Comparison of ENCODE assay signal across 9 mouse cellular contexts in genomic region chr13:52501686-52502085, GRCm38 (mm10). TPM values are rescaled to one million over a fixed set of nuclear protein-coding genes. Genes with fewer than 3 reads are reported as not detected.
A peak's percentile ranks its signal among the peaks of the same experiment; 100 is the strongest.
DNase-seq lines count a peak whose midpoint lies in the region; ATAC-seq lines count a peak whose summit lies in the region.
"Had no signal": no experiment of that assay in that cellular context is flagged by ENCODE, and none has a peak within 500 bp of the region (broad histone marks: within the 10 kb centered on the region; RNA-seq: fewer than 3 reads in every experiment).

No protein-coding gene starts in this region.

- H3K4me2 ChIP-seq in forebrain, embryonic 15.5 days (replicated peaks), result no peak overlapping the region
- H3K4me2 ChIP-seq in forebrain, embryonic 13.5 days, result no peak overlapping the region
- H3K4me2 ChIP-seq in intestine, embryonic 15.5 days (replicated peaks), result no peak overlapping the region
- H3K4me2 ChIP-seq: neural tube, embryonic 12.5 days had no signal

- H3K27ac ChIP-seq in forebrain, embryonic 15.5 days (replicated peaks), result peak overlapping the region; percentile 34; the same call in 1 of the 2 replicates
- H3K27ac ChIP-seq in forebrain, embryonic 13.5 days, result no peak overlapping the region
- peak overlapping the region; percentile 79; the same call in 1 of the 2 replicates for H3K27ac ChIP-seq in intestine, embryonic 15.5 days
- H3K27ac ChIP-seq: neural tube, embryonic 12.5 days had no signal

- H3K4me1 ChIP-seq in forebrain, embryonic 15.5 days, result peaks cover 7% of the 10 kb centered on the region; the same call in 1 of the 2 replicates
- H3K4me1 ChIP-seq in forebrain, embryonic 13.5 days, result peaks cover 7% of the 10 kb centered on the region
- H3K4me1 ChIP-seq in intestine, embryonic 15.5 days (replicated peaks), result no peaks in the 10 kb centered on the region
- H3K4me1 ChIP-seq: neural tube, embryonic 12.5 days had no signal

- H3K36me3 ChIP-seq in forebrain, embryonic 15.5 days, result no peaks in the 10 kb centered on the region
- no peaks in the 10 kb centered on the region for H3K36me3 ChIP-seq in forebrain, embryonic 13.5 days (ENCODE audit: poor library complexity, severe bottlenecking)
- H3K36me3 ChIP-seq in intestine, embryonic 15.5 days, result no peaks in the 10 kb centered on the region
- H3K36me3 ChIP-seq: neural tube, embryonic 12.5 days had no signal

- H3K9ac ChIP-seq in forebrain, embryonic 15.5 days (replicated peaks), result no peak overlapping the region
- H3K9ac ChIP-seq in forebrain, embryonic 13.5 days, result no peak overlapping the region
- H3K9ac ChIP-seq in intestine, embryonic 15.5 days, result no peak overlapping the region
- H3K9ac ChIP-seq: neural tube, embryonic 12.5 days had no signal

- peak; percentile 41 for DNase-seq in urinary bladder, postnatal 14 days (ENCODE audit: low spot score)
- no peak for DNase-seq in urinary bladder, postnatal 25 days (ENCODE audit: low spot score)
- DNase-seq in lung, postnatal 36 days, result peak; percentile 48
- DNase-seq in spleen, postnatal 10 days (ENCODE audit: low spot score in 2 of 2), result no peak

- no peak; the same call in 1 of the 2 replicates for ATAC-seq in forebrain, embryonic 15.5 days (replicated peaks)
- ATAC-seq in forebrain, embryonic 13.5 days, result no peak; the same call in 1 of the 2 replicates
- peak; percentile 74 for ATAC-seq in intestine, embryonic 15.5 days
- no peak for ATAC-seq in inflammation-experienced regulatory T-cells, adult 6 months

- 38% methylated on average over 8 of the region's 8 CpGs for WGBS in forebrain, embryonic 15.5 days
- WGBS in forebrain, embryonic 13.5 days, result 63% methylated on average over 8 of the region's 8 CpGs
- 41% methylated on average over 8 of the region's 8 CpGs for WGBS in intestine, embryonic 15.5 days

- no peaks in the 10 kb centered on the region for H3K27me3 ChIP-seq in forebrain, embryonic 15.5 days
- H3K27me3 ChIP-seq in forebrain, embryonic 13.5 days, result no peaks in the 10 kb centered on the region
- H3K27me3 ChIP-seq in intestine, embryonic 15.5 days (replicated peaks), result no peaks in the 10 kb centered on the region
- H3K27me3 ChIP-seq: neural tube, embryonic 12.5 days had no signal

- H3K9me3 ChIP-seq in forebrain, embryonic 15.5 days, result no peaks in the 10 kb centered on the region
- H3K9me3 ChIP-seq in forebrain, embryonic 13.5 days (replicated peaks), result no peaks in the 10 kb centered on the region
- no peaks in the 10 kb centered on the region for H3K9me3 ChIP-seq in intestine, embryonic 15.5 days
- H3K9me3 ChIP-seq: neural tube, embryonic 12.5 days had no signal

- H3K4me3 ChIP-seq in forebrain, embryonic 15.5 days, result no peak overlapping the region
- no peak overlapping the region for H3K4me3 ChIP-seq in forebrain, embryonic 13.5 days
- H3K4me3 ChIP-seq in intestine, embryonic 15.5 days (replicated peaks), result no peak overlapping the region
- H3K4me3 ChIP-seq: neural tube, embryonic 12.5 days had no signal

RNA-seq across cellular contexts. Expression of gene Diras2, which starts 29.4 kb away (rescaled TPM):
- polyA plus RNA-seq in forebrain, embryonic 15.5 days (2015; fragmentation: Nextera tagmentation; extraction: Ambion mirVana), result 2.6 and 2.7 TPM in 2 replicates
- polyA plus RNA-seq in forebrain, embryonic 13.5 days (2015; fragmentation: Nextera tagmentation; extraction: Ambion mirVana), result 0.77 and 0.93 TPM in 2 replicates
- 0.48 and 0.58 TPM in 2 replicates for polyA plus RNA-seq in intestine, embryonic 15.5 days (2015; fragmentation: Nextera tagmentation; extraction: Ambion mirVana)
- not detected for polyA plus RNA-seq in inflammation-experienced regulatory T-cells, adult 6 months (2017; shearing (Covaris generic))

Comparison
In these comparisons a context has a peak if more than half of its experiments do, and no peak if none do; other contexts are left out.
1. DNase-seq: peak in urinary bladder, postnatal 14 days (single experiment) and lung, postnatal 36 days (single experiment); none in urinary bladder, postnatal 25 days (single experiment) and spleen, postnatal 10 days (0 of 2).